Mouse (Mus musculus) spleen, postnatal 10 days (tissue): ENCODE results near the gene Mrnip.
"Not testable (repeated sequence)": the region's sequence is repeated elsewhere in the genome, so short reads cannot be mapped to it uniquely, and the experiment has no call there.

Experiments used
- DNase-seq, 2 experiments: peaks; one replicate each; pipeline ENCODE4 v3.0.0; 2021 to 2022; ENCODE audit warnings: low spot score in 2 of 2

Mrnip gene

GRCm38 (mm10) chr11:50174111-50174729, at the start of gene Mrnip:
TSS of gene Mrnip (plus strand) at chr11:50174444.
- not testable (repeated sequence) for DNase-seq

- DNase-seq = no peak
Observed at GRCm38 (mm10) chr11:50127781-50128180, 46.5 kb upstream of the Mrnip start.

- peak; percentile 93 to 94 for DNase-seq
Observed at GRCm38 (mm10) chr11:50130811-50131766, 43.2 kb upstream of the Mrnip start, which contains the start of gene Tbc1d9b. TSS of gene Tbc1d9b (plus strand) at chr11:50131396.

- DNase-seq = no peak
Observed at GRCm38 (mm10) chr11:50131801-50132201, 42.4 kb upstream of the Mrnip start.

GRCm38 (mm10) chr11:50132265-50132664, 42.0 kb upstream of the Mrnip start:
- DNase-seq = peak in 1 of 2 experiments; percentile 41

- no peak for DNase-seq
Observed at GRCm38 (mm10) chr11:50134136-50134859, 39.9 kb upstream of the Mrnip start.

GRCm38 (mm10) chr11:50138206-50138822, 35.9 kb upstream of the Mrnip start:
- no peak for DNase-seq

GRCm38 (mm10) chr11:50139571-50139970, 34.7 kb upstream of the Mrnip start:
- no peak for DNase-seq

GRCm38 (mm10) chr11:50145529-50145928, 28.7 kb upstream of the Mrnip start:
- no peak for DNase-seq

- DNase-seq = no peak
Observed at GRCm38 (mm10) chr11:50146121-50146520, 28.1 kb upstream of the Mrnip start.

- no peak for DNase-seq
Observed at GRCm38 (mm10) chr11:50147267-50147957, 26.8 kb upstream of the Mrnip start.

- DNase-seq = no peak
Observed at GRCm38 (mm10) chr11:50147958-50148476, 26.2 kb upstream of the Mrnip start.

- no peak for DNase-seq
Observed at GRCm38 (mm10) chr11:50149200-50149599, 25.0 kb upstream of the Mrnip start.

GRCm38 (mm10) chr11:50149603-50150150, 24.6 kb upstream of the Mrnip start:
- no peak for DNase-seq

- DNase-seq = no peak
Observed at GRCm38 (mm10) chr11:50151374-50151773, 22.9 kb upstream of the Mrnip start.

GRCm38 (mm10) chr11:50154166-50154565, 20.1 kb upstream of the Mrnip start:
- no peak for DNase-seq

- DNase-seq = no peak
Observed at GRCm38 (mm10) chr11:50154777-50155520, 19.3 kb upstream of the Mrnip start.

- DNase-seq = no peak
Observed at GRCm38 (mm10) chr11:50155785-50156184, 18.5 kb upstream of the Mrnip start.

GRCm38 (mm10) chr11:50156725-50157258, 17.5 kb upstream of the Mrnip start:
- no peak for DNase-seq
